Mouse (Mus musculus): ENCODE data around the gene Mark3. TPM values are rescaled to one million over a fixed set of nuclear protein-coding genes. Genes with fewer than 3 reads are reported as not detected.

Mark3 gene
- polyA plus RNA-seq, 1 experiment, result 112 TPM

- TF ChIP-seq CTCF (IDR thresholded peaks at IDR 0.05; ENCODE audit: borderline replicate concordance, extremely low read depth, insufficient read depth, insufficient read length) (no peak), POLR2A (IDR thresholded peaks at IDR 0.05; ENCODE audit: borderline replicate concordance, extremely low read depth, insufficient read depth, insufficient read length, poor library complexity, severe bottlenecking) (no peak)
- peak; percentile 20 for DNase-seq (ENCODE audit: low read depth)
Observed at GRCm38 (mm10) chr12:111560286-111560685, 14.0 kb upstream of the Mark3 start.

GRCm38 (mm10) chr12:111562276-111562814 lies 12.0 kb upstream of the Mark3 start:
- no peak for TF ChIP-seq CTCF (IDR thresholded peaks at IDR 0.05; ENCODE audit: borderline replicate concordance, extremely low read depth, insufficient read depth, insufficient read length)
- no peak for TF ChIP-seq POLR2A (IDR thresholded peaks at IDR 0.05; ENCODE audit: borderline replicate concordance, extremely low read depth, insufficient read depth, insufficient read length, poor library complexity, severe bottlenecking)
- DNase-seq (ENCODE audit: low read depth), result no peak

- DNase-seq (ENCODE audit: low read depth), result no peak
- no peak for TF ChIP-seq CTCF (IDR thresholded peaks at IDR 0.05; ENCODE audit: borderline replicate concordance, extremely low read depth, insufficient read depth, insufficient read length)
- TF ChIP-seq POLR2A (IDR thresholded peaks at IDR 0.05; ENCODE audit: borderline replicate concordance, extremely low read depth, insufficient read depth, insufficient read length, poor library complexity, severe bottlenecking), result no peak
Observed at GRCm38 (mm10) chr12:111563076-111563629, 11.2 kb upstream of the Mark3 start.

GRCm38 (mm10) chr12:111565363-111565762 lies 9.0 kb upstream of the Mark3 start:
- TF ChIP-seq POLR2A (IDR thresholded peaks at IDR 0.05; ENCODE audit: borderline replicate concordance, extremely low read depth, insufficient read depth, insufficient read length, poor library complexity, severe bottlenecking), result no peak
- TF ChIP-seq CTCF (IDR thresholded peaks at IDR 0.05; ENCODE audit: borderline replicate concordance, extremely low read depth, insufficient read depth, insufficient read length), result no peak
- DNase-seq (ENCODE audit: low read depth), result no peak

GRCm38 (mm10) chr12:111568836-111569235 lies 5.5 kb upstream of the Mark3 start:
- DNase-seq (ENCODE audit: low read depth), result no peak
- TF ChIP-seq POLR2A (IDR thresholded peaks at IDR 0.05; ENCODE audit: borderline replicate concordance, extremely low read depth, insufficient read depth, insufficient read length, poor library complexity, severe bottlenecking), result no peak
- TF ChIP-seq CTCF (IDR thresholded peaks at IDR 0.05; ENCODE audit: borderline replicate concordance, extremely low read depth, insufficient read depth, insufficient read length), result no peak

- no peak for DNase-seq (ENCODE audit: low read depth)
Observed at GRCm38 (mm10) chr12:111572406-111572805, 1.9 kb upstream of the Mark3 start.

GRCm38 (mm10) chr12:111573315-111573714 lies 1.0 kb upstream of the Mark3 start:
- no peak for TF ChIP-seq CTCF (IDR thresholded peaks at IDR 0.05; ENCODE audit: borderline replicate concordance, extremely low read depth, insufficient read depth, insufficient read length)
- TF ChIP-seq POLR2A (IDR thresholded peaks at IDR 0.05; ENCODE audit: borderline replicate concordance, extremely low read depth, insufficient read depth, insufficient read length, poor library complexity, severe bottlenecking), result no peak
- DNase-seq (ENCODE audit: low read depth), result no peak

More at GRCm38 (mm10) chr12:111572406-111572805, 1.9 kb upstream of the Mark3 start:
- no peak for TF ChIP-seq CTCF (IDR thresholded peaks at IDR 0.05; ENCODE audit: borderline replicate concordance, extremely low read depth, insufficient read depth, insufficient read length)
- TF ChIP-seq POLR2A (IDR thresholded peaks at IDR 0.05; ENCODE audit: borderline replicate concordance, extremely low read depth, insufficient read depth, insufficient read length, poor library complexity, severe bottlenecking), result no peak

GRCm38 (mm10) chr12:111574887-111575838 lies 840 bp downstream of the Mark3 start:
- DNase-seq (ENCODE audit: low read depth), result peak; percentile 64
- no peak for TF ChIP-seq POLR2A (IDR thresholded peaks at IDR 0.05; ENCODE audit: borderline replicate concordance, extremely low read depth, insufficient read depth, insufficient read length, poor library complexity, severe bottlenecking)
- TF ChIP-seq CTCF (IDR thresholded peaks at IDR 0.05; ENCODE audit: borderline replicate concordance, extremely low read depth, insufficient read depth, insufficient read length), result no peak

GRCm38 (mm10) chr12:111583058-111583457 lies 8.7 kb downstream of the Mark3 start:
- no peak for DNase-seq (ENCODE audit: low read depth)
- TF ChIP-seq CTCF (IDR thresholded peaks at IDR 0.05; ENCODE audit: borderline replicate concordance, extremely low read depth, insufficient read depth, insufficient read length) (no peak), POLR2A (IDR thresholded peaks at IDR 0.05; ENCODE audit: borderline replicate concordance, extremely low read depth, insufficient read depth, insufficient read length, poor library complexity, severe bottlenecking) (no peak)

GRCm38 (mm10) chr12:111584401-111584800 lies 10.1 kb downstream of the Mark3 start:
- TF ChIP-seq CTCF (IDR thresholded peaks at IDR 0.05; ENCODE audit: borderline replicate concordance, extremely low read depth, insufficient read depth, insufficient read length) (no peak), POLR2A (IDR thresholded peaks at IDR 0.05; ENCODE audit: borderline replicate concordance, extremely low read depth, insufficient read depth, insufficient read length, poor library complexity, severe bottlenecking) (no peak)
- no peak for DNase-seq (ENCODE audit: low read depth)

- DNase-seq (ENCODE audit: low read depth), result no peak
- no peak for TF ChIP-seq POLR2A (IDR thresholded peaks at IDR 0.05; ENCODE audit: borderline replicate concordance, extremely low read depth, insufficient read depth, insufficient read length, poor library complexity, severe bottlenecking)
- TF ChIP-seq CTCF (IDR thresholded peaks at IDR 0.05; ENCODE audit: borderline replicate concordance, extremely low read depth, insufficient read depth, insufficient read length), result no peak
Observed at GRCm38 (mm10) chr12:111587252-111587651, 12.9 kb downstream of the Mark3 start.
